Mouse (Mus musculus) liver, embryonic 14.5 days (tissue): ENCODE results near the gene Kcng4. TPM values are rescaled to one million over a fixed set of nuclear protein-coding genes. Genes with fewer than 3 reads are reported as not detected.

Experiments
- ATAC-seq: fragments of 200-750 bp; cut with Nextera tagmentation; 2 replicates; pipeline ENCODE4 v1.8.0; 2017; ENCODE audit warnings: moderate number of reproducible peaks, mild to moderate bottlenecking, moderate library complexity; ENCODE audit not compliant: insufficient read depth
- DNase-seq, 3 experiments: peaks; one replicate each; pipeline ENCODE4 v3.0.0-alpha.2; 2012 to 2013; ENCODE audit warnings: low read depth in 3 of 3, low spot score in 3 of 3
- H3K27ac ChIP-seq: fragments of 300-500 bp; sonication (generic); 2 replicates; pipeline ENCODE4 v1.5.1; 2014; ENCODE audit warnings: moderate library complexity, mild to moderate bottlenecking, control low read depth, inconsistent platforms
- H3K27me3 ChIP-seq: fragments of 300-500 bp; sonication (generic); 2 replicates; pipeline ENCODE4 v1.6.1; 2014; ENCODE audit warnings: mild to moderate bottlenecking, low read length, moderate library complexity; ENCODE audit not compliant: control insufficient read depth, insufficient read depth
- H3K36me3 ChIP-seq: fragments of 300-500 bp; sonication (generic); replicated peaks from 2 replicates; pipeline ENCODE4 v1.6.1; 2014; ENCODE audit warnings: low read depth; ENCODE audit not compliant: control insufficient read depth, insufficient read depth
- H3K4me1 ChIP-seq, 2 experiments: fragments of 200-500 bp in 1 of 2; fragments of 300-500 bp in 1 of 2; sonication (generic) in 1 of 2; replicated peaks; 2 replicates each; pipeline ENCODE4 v1.6.1; 2012 to 2014; ENCODE audit warnings: antibody characterized with exemption in 1 of 2, inconsistent platforms in 1 of 2, low read length in 1 of 2; ENCODE audit not compliant: control insufficient read depth in 2 of 2, insufficient read depth in 2 of 2
- H3K4me2 ChIP-seq: fragments of 300-500 bp; sonication (generic); 2 replicates; pipeline ENCODE4 v1.6.1; 2014; ENCODE audit warnings: low read depth, mild to moderate bottlenecking, control low read depth, moderate library complexity
- H3K4me3 ChIP-seq, 2 experiments: fragments of 200-500 bp in 1 of 2; fragments of 300-500 bp in 1 of 2; sonication (generic) in 1 of 2; 2 replicates each; pipeline ENCODE4 v1.5.1; 2012 to 2014; ENCODE audit warnings: low read depth in 2 of 2, low read length in 2 of 2, mild to moderate bottlenecking in 2 of 2, control low read depth in 1 of 2, inconsistent platforms in 1 of 2, moderate library complexity in 1 of 2; ENCODE audit not compliant: insufficient read depth in 1 of 2
- H3K9ac ChIP-seq: fragments of 300-500 bp; sonication (generic); replicated peaks from 2 replicates; pipeline ENCODE4 v1.6.1; 2014; ENCODE audit warnings: mild to moderate bottlenecking, control low read depth, moderate library complexity
- H3K9me3 ChIP-seq: fragments of 300-500 bp; sonication (generic); 2 replicates; pipeline ENCODE4 v1.6.1; 2016; ENCODE audit warnings: low read length, mixed read lengths; ENCODE audit not compliant: control insufficient read depth
- CTCF ChIP-seq: IDR thresholded peaks from 2 replicates; pipeline ENCODE4 v1.5.1; 2016; ENCODE audit warnings: antibody characterized with exemption, low read depth, control low read depth
- EP300 ChIP-seq: IDR thresholded peaks from 2 replicates; pipeline ENCODE4 v1.6.1; 2016; ENCODE audit warnings: antibody characterized with exemption, low read depth
- WGBS: fragments of 180-500 bp; shearing (Covaris S2); extraction: QIAGEN DNeasy Blood & Tissue Kit; methylation state at CpG from one replicate; pipeline ENCODE4 v1.1.7; 2014; ENCODE audit not compliant: insufficient replicate concordance; 5-methylcytosine and 5-hydroxymethylcytosine counted together
- polyA plus RNA-seq, 2 experiments: library from polyadenylated mRNA; depleted of rRNA in 1 of 2; stranded (reverse) in 1 of 2; unstranded in 1 of 2; fragments of >200 nt; fragmentation: Nextera tagmentation in 1 of 2; extraction: Ambion mirVana in 1 of 2; gene quantifications; 2 replicates each; pipeline versions ENCODE4 v1.2.1 to v1.2.3; 2012 to 2014

Kcng4 gene
- polyA plus RNA-seq, 2 experiments = not detected

DNA sequence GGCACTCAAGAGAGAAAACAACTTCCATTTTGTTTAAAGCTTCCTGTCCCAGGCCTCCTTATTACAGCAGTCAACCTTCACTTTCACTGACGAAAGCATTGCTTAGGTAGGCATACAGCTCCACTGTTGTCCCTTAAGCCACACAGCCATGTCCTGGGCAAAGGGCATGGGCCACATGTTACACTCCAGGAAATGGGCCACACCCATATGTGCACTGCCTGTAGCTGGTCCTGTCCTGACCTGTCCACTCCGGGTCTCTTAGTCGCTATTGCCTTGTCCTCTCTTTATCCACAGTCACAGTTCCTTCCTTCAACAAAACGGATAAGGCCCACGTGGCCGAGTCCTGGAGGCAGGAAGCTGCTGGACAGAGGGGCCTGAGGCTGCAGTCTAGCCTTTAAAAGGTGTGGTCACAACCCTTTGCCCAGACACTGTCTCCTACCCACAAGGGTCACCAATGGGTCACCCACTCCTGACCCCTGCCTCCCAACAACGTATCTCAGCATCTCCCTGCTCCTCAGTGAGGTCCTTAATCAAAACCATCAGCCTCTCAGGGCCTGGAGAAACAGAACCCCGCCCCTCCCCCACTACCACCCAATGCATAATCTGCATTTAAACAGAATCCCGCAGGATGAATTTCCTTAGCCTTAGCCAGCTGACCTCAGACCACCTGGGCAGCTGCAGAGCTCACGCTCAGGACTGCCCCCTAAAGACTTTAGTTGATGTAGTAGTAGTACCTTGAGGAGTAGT lies 7.7 kb downstream of the Kcng4 start:
- 0 out of 2 replicates have a peak, but pooled peaks cover 2% of the 10 kb centered on the region for H3K27me3 ChIP-seq
- no peak overlapping the region for H3K27ac ChIP-seq
- no peak overlapping the region for H3K9ac ChIP-seq
- H3K9me3 ChIP-seq = no peaks in the 10 kb centered on the region
- H3K4me1 ChIP-seq = peaks cover 0 to 6% of the 10 kb centered on the region in 2 experiments; a peak in 3 of 4 replicates
- peak; percentile 55; the same call in 1 of the 2 replicates for ATAC-seq
- H3K36me3 ChIP-seq = no peaks in the 10 kb centered on the region
- no peak overlapping the region for H3K4me3 ChIP-seq
- TF ChIP-seq CTCF = no peak
- no peak for TF ChIP-seq EP300
- H3K4me2 ChIP-seq = no peak overlapping the region
- no peak for DNase-seq
- 40% methylated on average over 10 of the region's 10 CpGs for WGBS

DNA sequence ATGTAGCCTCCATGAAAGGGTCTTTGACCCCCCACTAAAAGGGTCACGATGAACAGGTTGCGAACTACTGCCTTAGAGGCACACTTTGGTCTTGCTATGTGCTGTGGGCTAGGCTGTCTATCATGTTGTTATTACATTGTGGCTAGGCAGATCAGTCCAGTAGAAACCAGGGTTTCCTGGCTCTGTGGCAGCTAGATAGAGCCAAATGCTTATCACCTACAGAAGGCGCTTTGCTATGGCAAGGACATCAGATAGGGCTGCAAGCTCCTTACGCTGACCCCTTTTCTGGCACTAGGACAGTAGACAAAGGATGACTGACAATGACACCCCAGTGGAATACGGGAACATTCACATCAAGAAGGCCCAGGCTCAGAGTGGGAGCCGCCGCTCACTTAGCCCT lies 8.3 kb downstream of the Kcng4 start:
- H3K4me1 ChIP-seq = peaks cover 0 to 6% of the 10 kb centered on the region in 2 experiments; a peak in 3 of 4 replicates
- WGBS = 32% methylated on average over 7 of the region's 7 CpGs
- H3K4me2 ChIP-seq = no peak overlapping the region
- DNase-seq (no peak), ATAC-seq (peak; percentile 72; the same call in 1 of the 2 replicates)
- no peak overlapping the region for H3K9ac ChIP-seq
- TF ChIP-seq EP300 (no peak), CTCF (no peak)
- H3K9me3 ChIP-seq = no peaks in the 10 kb centered on the region
- no peak overlapping the region for H3K4me3 ChIP-seq
- no peak overlapping the region for H3K27ac ChIP-seq
- H3K36me3 ChIP-seq = no peaks in the 10 kb centered on the region
- no peaks in the 10 kb centered on the region for H3K27me3 ChIP-seq

DNA sequence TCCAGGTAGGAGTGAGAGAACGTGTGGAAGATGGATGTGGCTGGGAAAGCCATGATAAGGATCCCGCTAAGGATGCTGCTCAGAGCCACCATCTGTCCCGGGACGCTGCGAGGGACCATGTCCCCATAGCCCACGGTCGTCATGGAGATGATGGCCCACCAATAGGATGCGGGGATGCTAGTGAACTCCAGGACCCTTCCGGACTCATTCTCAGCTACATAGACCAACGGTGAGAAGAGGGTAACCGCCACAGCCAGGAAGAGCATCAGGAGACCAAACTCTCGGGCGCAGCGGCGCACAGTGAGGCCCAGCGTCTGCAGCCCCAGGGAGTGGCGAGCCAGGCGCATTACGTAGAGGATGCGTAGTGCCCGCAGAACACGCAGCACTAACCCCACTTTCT lies 9.7 kb downstream of the Kcng4 start:
- H3K9me3 ChIP-seq = no peaks in the 10 kb centered on the region
- no peaks in the 10 kb centered on the region for H3K36me3 ChIP-seq
- no peak overlapping the region for H3K4me2 ChIP-seq
- 74% methylated on average over 22 of the region's 22 CpGs for WGBS
- ATAC-seq = no peak
- peaks cover 0 to 6% of the 10 kb centered on the region in 2 experiments; a peak in 3 of 4 replicates for H3K4me1 ChIP-seq
- no peak for TF ChIP-seq CTCF
- TF ChIP-seq EP300 = no peak
- H3K27me3 ChIP-seq = no peaks in the 10 kb centered on the region
- no peak for DNase-seq
- H3K4me3 ChIP-seq = no peak overlapping the region
- H3K9ac ChIP-seq = no peak overlapping the region
- no peak overlapping the region for H3K27ac ChIP-seq

DNA sequence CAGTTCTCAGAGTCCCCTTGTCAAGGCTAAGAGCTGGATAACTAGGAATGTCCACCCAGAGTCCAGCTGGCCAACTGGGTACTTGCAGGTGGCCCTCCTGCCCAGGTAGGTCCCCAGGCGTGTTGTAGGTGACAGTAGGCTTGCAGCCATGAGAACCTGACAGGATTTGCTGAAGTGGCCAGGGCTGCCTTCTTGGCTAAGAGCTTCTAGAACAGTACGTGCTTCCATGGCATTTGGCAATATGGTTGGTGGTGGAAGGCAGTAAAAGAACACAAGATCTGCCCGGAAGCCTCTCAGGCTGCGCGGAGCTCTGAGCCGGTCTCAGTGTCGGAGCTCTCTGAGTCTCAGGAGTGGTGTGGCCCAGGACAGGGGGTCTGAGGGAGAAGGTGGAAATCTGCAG lies 10.6 kb downstream of the Kcng4 start:
- WGBS = 73% methylated on average over 7 of the region's 7 CpGs

DNA sequence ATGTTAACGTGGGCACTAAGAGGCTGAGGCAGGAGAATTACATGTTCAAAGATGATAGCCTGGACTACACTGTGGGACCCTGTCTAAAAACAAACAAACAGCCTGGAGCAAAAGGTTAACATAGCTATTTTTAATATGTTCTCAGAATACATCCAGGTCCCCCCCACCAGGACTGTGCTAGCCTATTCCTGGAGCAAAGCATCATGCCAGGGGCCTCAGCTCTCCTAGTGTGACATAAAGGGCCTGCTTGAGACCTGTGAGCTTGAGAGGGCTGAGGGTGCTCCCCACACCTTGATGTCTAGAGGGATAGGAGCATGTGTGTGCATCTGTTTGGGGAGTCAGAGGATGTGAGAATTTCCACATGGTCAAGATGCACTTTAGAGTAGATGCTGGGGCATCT lies 11.7 kb downstream of the Kcng4 start:
- WGBS = 64% methylated on average over 1 of the region's 1 CpGs
- H3K9ac ChIP-seq = no peak overlapping the region
- H3K4me2 ChIP-seq = no peak overlapping the region
- H3K36me3 ChIP-seq = no peaks in the 10 kb centered on the region
- TF ChIP-seq EP300 (no peak), CTCF (no peak)
- H3K27me3 ChIP-seq = no peaks in the 10 kb centered on the region
- DNase-seq = no peak
- H3K9me3 ChIP-seq = no peaks in the 10 kb centered on the region
- no peak for ATAC-seq
- peaks cover 0 to 6% of the 10 kb centered on the region in 2 experiments; a peak in 3 of 4 replicates for H3K4me1 ChIP-seq
- no peak overlapping the region for H3K4me3 ChIP-seq
- H3K27ac ChIP-seq = no peak overlapping the region

More for the DNA sequence above, 10.6 kb downstream of the Kcng4 start:
- Histone ChIP-seq H3K4me2 (no peak overlapping the region), H3K4me3 (no peak overlapping the region), H3K27ac (no peak overlapping the region), H3K36me3 (no peaks in the 10 kb centered on the region), H3K9ac (no peak overlapping the region), H3K27me3 (no peaks in the 10 kb centered on the region), H3K4me1 (peaks cover 0 to 6% of the 10 kb centered on the region in 2 experiments; a peak in 3 of 4 replicates), H3K9me3 (no peaks in the 10 kb centered on the region)
- DNase-seq = no peak
- ATAC-seq = no peak
- TF ChIP-seq EP300 = no peak
- TF ChIP-seq CTCF = no peak
